Mouse (Mus musculus) ES-E14 (cell line): Measurements from ENCODE around the gene Mpo. TPM values are rescaled to one million over a fixed set of nuclear protein-coding genes. Genes with fewer than 3 reads are reported as not detected.

Experiments
- DNase-seq: peaks from one replicate; pipeline ENCODE4 v3.0.0-alpha.2; 2013; ENCODE audit warnings: low read depth, low spot score
- H3K27ac ChIP-seq: 2 replicates; pipeline ENCODE4 v1.5.1; 2012; ENCODE audit warnings: low read depth, mild to moderate bottlenecking, low read length, moderate library complexity, mixed read lengths; ENCODE audit not compliant: poor library complexity, insufficient read depth, severe bottlenecking
- H3K36me3 ChIP-seq: 2 replicates; pipeline ENCODE4 v1.6.1; 2012; ENCODE audit warnings: mild to moderate bottlenecking, low read length, moderate library complexity, mixed read lengths; ENCODE audit not compliant: control insufficient read depth, poor library complexity, insufficient read depth, severe bottlenecking
- H3K4me1 ChIP-seq, 2 experiments: fragments of 150-350 bp in 1 of 2; sonication (generic) in 1 of 2; 2 replicates each; pipeline ENCODE4 v1.6.1; 2012; ENCODE audit warnings: low read length in 2 of 2, mild to moderate bottlenecking in 1 of 2, mixed read lengths in 1 of 2; ENCODE audit not compliant: control insufficient read depth in 2 of 2, insufficient read depth in 2 of 2, poor library complexity in 1 of 2
- H3K4me3 ChIP-seq, 2 experiments: fragments of 150-350 bp in 1 of 2; sonication (generic) in 1 of 2; 2 replicates each; pipeline ENCODE4 v1.5.1; 2012; ENCODE audit warnings: low read length in 2 of 2, low read depth in 1 of 2, mild to moderate bottlenecking in 1 of 2, mixed read lengths in 1 of 2; ENCODE audit not compliant: insufficient read depth in 1 of 2, poor library complexity in 1 of 2, severe bottlenecking in 1 of 2
- H3K9ac ChIP-seq: 2 replicates; pipeline ENCODE4 v1.6.1; 2012; ENCODE audit warnings: low read depth, mild to moderate bottlenecking, low read length, mixed read lengths; ENCODE audit not compliant: poor library complexity, insufficient read depth, severe bottlenecking
- H3K9me3 ChIP-seq: fragments of 150-350 bp; sonication (generic); 2 replicates; pipeline ENCODE4 v1.6.1; 2012; ENCODE audit warnings: low read depth, mild to moderate bottlenecking, low read length; ENCODE audit not compliant: control insufficient read depth, insufficient read depth
- CHD2 ChIP-seq: IDR thresholded peaks from 2 replicates; pipeline ENCODE4 v1.6.1; 2014; ENCODE audit warnings: mild to moderate bottlenecking, low read depth, low read length, inconsistent platforms
- HCFC1 ChIP-seq: IDR thresholded peaks from 2 replicates; pipeline ENCODE4 v1.6.1; 2012; ENCODE audit warnings: low read length, inconsistent platforms, borderline replicate concordance; ENCODE audit not compliant: insufficient read depth
- MAFK ChIP-seq: IDR thresholded peaks from 2 replicates; pipeline ENCODE4 v1.6.1; 2014; ENCODE audit warnings: mild to moderate bottlenecking, low read depth, low read length, inconsistent platforms; ENCODE audit not compliant: insufficient read depth
- ZC3H11A ChIP-seq: IDR thresholded peaks from 2 replicates; pipeline ENCODE4 v1.6.1; 2012; ENCODE audit warnings: low read depth, mild to moderate bottlenecking, inconsistent platforms, low read length, borderline replicate concordance
- ZNF384 ChIP-seq: IDR thresholded peaks from 2 replicates; pipeline ENCODE4 v1.6.1; 2012; ENCODE audit warnings: low read depth, low read length, inconsistent platforms
- in situ Hi-C, 2 experiments: fragments of 600-800 bp; cut with MboI; formaldehyde crosslinking; loops; one replicate each; pipeline ENCODE4 v1.15.1; 2025; ENCODE audit warnings: low sequenced_read_pairs in 2 of 2, inconsistent platforms in 1 of 2; ENCODE audit not compliant: unreplicated experiment in 2 of 2
- total RNA-seq: library from RNA; depleted of rRNA; stranded (reverse); fragments of 300-350 nt; gene quantifications from 2 replicates; pipeline ENCODE4 v1.2.3, GENCODE M21; 2012

Mpo gene
- total RNA-seq, 1 experiment: not detected

DNA sequence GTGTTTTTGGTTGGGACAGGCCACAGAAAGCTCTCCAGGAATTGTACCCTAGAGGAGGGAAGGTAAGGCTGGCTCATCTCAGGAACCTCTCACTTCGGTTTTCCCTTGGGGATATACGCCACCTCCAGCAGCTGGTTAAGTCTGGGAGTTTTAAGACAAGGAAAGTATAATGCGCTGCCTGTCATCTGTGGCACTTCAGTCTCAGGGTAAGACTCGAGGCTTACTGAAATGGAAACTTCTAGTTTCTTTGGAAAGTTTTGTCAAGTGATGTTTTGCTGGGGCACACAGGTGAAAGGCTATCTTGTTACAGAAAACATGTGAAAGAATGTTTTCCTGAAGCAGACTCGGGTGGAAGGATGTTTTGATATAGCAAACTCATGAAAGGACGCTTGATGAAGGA lies 14.1 kb downstream of the Mpo start:
- no peaks in the 10 kb centered on the region for H3K9me3 ChIP-seq
- 0 out of 4 replicates have a peak, but pooled peaks cover 0 to under 1% of the 10 kb centered on the region in 2 experiments for H3K4me1 ChIP-seq
- no peak overlapping the region for H3K27ac ChIP-seq
- H3K36me3 ChIP-seq: no peaks in the 10 kb centered on the region
- TF ChIP-seq HCFC1: no peak
- no peak for TF ChIP-seq CHD2
- TF ChIP-seq ZNF384: no peak
- TF ChIP-seq MAFK: no peak
- TF ChIP-seq ZC3H11A: no peak
- no peak for DNase-seq
- no peak overlapping the region for H3K4me3 ChIP-seq
- in situ Hi-C loops: no loop called here
- H3K9ac ChIP-seq: no peak overlapping the region

DNA sequence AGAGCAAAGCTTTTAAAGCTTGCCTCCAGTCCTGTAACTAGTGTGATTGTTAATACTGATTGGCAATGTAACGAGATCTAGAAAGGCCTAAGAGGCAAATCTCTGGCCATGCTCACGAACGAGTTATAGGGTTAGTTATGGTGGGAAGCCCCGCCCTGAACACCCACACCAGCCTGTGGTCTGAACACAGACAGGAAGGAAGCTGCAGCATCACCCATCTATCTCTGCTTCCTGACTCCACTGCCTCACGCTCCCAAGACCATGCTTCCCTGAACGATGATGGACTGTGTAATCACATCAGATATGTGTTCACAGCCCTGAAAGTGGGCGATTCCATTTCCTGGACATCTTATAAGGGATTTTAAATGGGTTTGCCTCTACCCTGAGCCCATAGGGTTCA lies 14.9 kb downstream of the Mpo start:
- H3K9me3 ChIP-seq: no peaks in the 10 kb centered on the region
- no peak for DNase-seq
- TF ChIP-seq ZC3H11A: no peak
- no peak for TF ChIP-seq ZNF384
- no peak for TF ChIP-seq MAFK
- TF ChIP-seq HCFC1: no peak
- no peak for TF ChIP-seq CHD2
- H3K4me1 ChIP-seq: no peaks in the 10 kb centered on the region
- in situ Hi-C loops: no loop called here
- H3K36me3 ChIP-seq: no peaks in the 10 kb centered on the region
- no peak overlapping the region for H3K27ac ChIP-seq
- no peak overlapping the region for H3K9ac ChIP-seq
- H3K4me3 ChIP-seq: no peak overlapping the region

DNA sequence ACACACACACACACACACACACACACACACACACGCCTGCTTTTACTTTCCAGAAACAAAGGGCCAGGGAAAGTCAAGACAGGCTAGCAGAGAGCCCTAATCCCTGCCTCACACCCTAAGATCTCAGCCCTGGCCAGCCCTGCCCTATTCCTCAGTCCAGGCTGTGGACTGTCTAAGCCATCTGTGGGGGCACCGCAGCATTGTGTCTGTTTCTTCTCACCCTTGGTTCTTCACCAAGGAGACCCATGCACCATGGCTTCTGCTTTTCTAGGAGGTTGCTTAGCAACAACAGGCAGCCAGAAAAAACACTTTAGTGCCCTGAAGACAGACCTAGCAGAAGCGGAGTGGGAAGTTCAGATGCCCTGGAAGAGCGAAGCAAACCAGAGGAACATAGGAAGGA lies 18.0 kb downstream of the Mpo start:
- in situ Hi-C loops: no loop called here
- Histone ChIP-seq H3K4me1 (0 out of 4 replicates have a peak, but pooled peaks cover 0 to 3% of the 10 kb centered on the region in 2 experiments), H3K9me3 (no peaks in the 10 kb centered on the region), H3K4me3 (no peak overlapping the region), H3K9ac (no peak overlapping the region), H3K27ac (no peak overlapping the region), H3K36me3 (no peaks in the 10 kb centered on the region)
- TF ChIP-seq MAFK (no peak), HCFC1 (no peak), ZNF384 (no peak), ZC3H11A (no peak), CHD2 (no peak)
- DNase-seq: no peak

DNA sequence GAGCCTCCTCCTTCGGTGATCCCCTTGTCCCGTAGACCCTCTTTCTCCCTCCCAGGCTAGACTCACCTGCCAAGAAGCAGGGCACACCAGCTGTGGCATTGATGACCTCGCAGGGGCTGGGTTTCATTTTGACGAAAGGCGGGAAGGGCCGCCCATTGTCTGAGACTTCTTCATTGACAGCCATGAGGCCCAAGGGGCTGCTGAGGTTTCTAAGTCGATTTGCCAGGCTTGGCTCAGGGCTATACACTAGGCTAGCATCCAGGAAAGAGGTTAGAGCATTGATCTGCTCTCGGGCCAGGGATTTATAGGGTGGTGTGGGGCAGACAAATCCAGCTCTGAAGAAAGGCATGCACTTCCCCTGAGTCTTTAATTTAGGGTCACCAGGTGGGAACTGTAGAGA lies 21.4 kb downstream of the Mpo start:
- Histone ChIP-seq H3K4me1 (peaks cover 2 to 14% of the 10 kb centered on the region in 2 experiments; a peak in 1 of 4 replicates), H3K27ac (no peak overlapping the region), H3K36me3 (no peaks in the 10 kb centered on the region), H3K9ac (no peak overlapping the region), H3K9me3 (no peaks in the 10 kb centered on the region), H3K4me3 (no peak overlapping the region)
- DNase-seq: no peak
- in situ Hi-C loops: no loop called here
- no peak for TF ChIP-seq ZC3H11A
- TF ChIP-seq ZNF384: no peak
- TF ChIP-seq MAFK: no peak
- TF ChIP-seq HCFC1: no peak
- no peak for TF ChIP-seq CHD2

DNA sequence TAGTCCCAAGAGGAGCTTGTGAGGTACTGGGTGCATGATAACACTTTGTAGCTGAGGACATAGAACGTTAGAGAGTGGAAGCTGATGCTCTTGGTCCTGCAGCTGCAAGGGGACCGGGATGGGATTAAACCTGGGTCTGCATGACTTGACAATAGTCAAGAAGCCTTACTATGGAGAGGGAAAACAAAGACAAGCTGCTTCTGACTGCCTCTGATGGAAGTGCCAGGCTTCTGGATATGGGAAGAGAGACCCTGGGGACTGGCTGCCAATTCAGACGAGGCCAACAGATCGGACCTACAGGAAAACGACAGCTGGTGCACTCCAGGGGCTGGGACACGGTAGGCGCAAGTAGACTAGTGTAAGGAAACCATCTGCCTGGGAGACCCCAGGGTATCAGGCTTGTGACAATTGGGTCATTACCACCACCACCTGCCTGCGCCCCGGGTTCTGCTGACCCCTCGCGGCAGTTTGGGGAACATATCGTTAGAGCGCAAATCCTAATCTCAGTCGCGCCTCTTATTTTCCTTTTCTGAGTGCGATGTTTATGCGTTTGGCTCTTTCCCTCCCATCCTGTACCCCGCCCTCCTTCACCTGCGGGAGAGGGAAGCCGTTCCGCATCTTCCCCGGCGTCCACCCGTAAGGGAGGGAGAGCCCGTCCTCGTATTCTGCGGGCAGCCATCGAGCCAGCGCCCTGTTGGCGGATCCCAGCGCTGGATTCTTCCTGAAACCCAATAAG lies 23.5 kb downstream of the Mpo start:
- Histone ChIP-seq H3K4me1 (peaks cover 2 to 14% of the 10 kb centered on the region in 2 experiments; a peak in 1 of 4 replicates), H3K27ac (no peak overlapping the region), H3K9me3 (no peaks in the 10 kb centered on the region), H3K36me3 (no peaks in the 10 kb centered on the region), H3K9ac (peak overlapping the region; percentile 54), H3K4me3 (peak overlapping the region; percentile 40 to 47)
- in situ Hi-C loops: no loop called here
- DNase-seq: peak; percentile 36
- TF ChIP-seq MAFK (no peak), ZC3H11A (no peak), ZNF384 (no peak), CHD2 (no peak), HCFC1 (no peak)
